Mouse (Mus musculus): ENCODE data around the gene Etfa.

Etfa gene

GRCm38 (mm10) chr9:55512027-55512543 is at the start of gene Etfa:
TSS of gene Etfa (minus strand) at chr9:55512243.
- peak; percentile 96 for DNase-seq

- DNase-seq: no peak
Observed at GRCm38 (mm10) chr9:55560960-55561359, 48.9 kb upstream of the Etfa start.

GRCm38 (mm10) chr9:55554986-55555385 is 42.9 kb upstream of the Etfa start:
- no peak for DNase-seq

GRCm38 (mm10) chr9:55549302-55549890 is 37.4 kb upstream of the Etfa start:
- DNase-seq: no peak

GRCm38 (mm10) chr9:55548871-55549270 is 36.8 kb upstream of the Etfa start:
- no peak for DNase-seq

GRCm38 (mm10) chr9:55546176-55547010 is 34.4 kb upstream of the Etfa start:
- DNase-seq: no peak

- DNase-seq: no peak
Observed at GRCm38 (mm10) chr9:55545556-55546175, 33.6 kb upstream of the Etfa start.

GRCm38 (mm10) chr9:55544861-55545555 is 33.0 kb upstream of the Etfa start:
- no peak for DNase-seq

GRCm38 (mm10) chr9:55543703-55544401 is 31.8 kb upstream of the Etfa start:
- DNase-seq: no peak

GRCm38 (mm10) chr9:55543336-55543702 is 31.3 kb upstream of the Etfa start:
- no peak for DNase-seq

- DNase-seq: no peak
Observed at GRCm38 (mm10) chr9:55542366-55543325, 30.6 kb upstream of the Etfa start.

- DNase-seq: no peak
Observed at GRCm38 (mm10) chr9:55541681-55542365, 29.8 kb upstream of the Etfa start.

GRCm38 (mm10) chr9:55540888-55541287 is 28.8 kb upstream of the Etfa start:
- DNase-seq: no peak

- no peak for DNase-seq
Observed at GRCm38 (mm10) chr9:55540391-55540770, 28.3 kb upstream of the Etfa start.

- no peak for DNase-seq
Observed at GRCm38 (mm10) chr9:55539661-55540390, 27.8 kb upstream of the Etfa start.

GRCm38 (mm10) chr9:55539006-55539405 is 27.0 kb upstream of the Etfa start:
- DNase-seq: no peak

- DNase-seq: no peak
Observed at GRCm38 (mm10) chr9:55538377-55538776, 26.3 kb upstream of the Etfa start, which contains the start of gene Isl2. TSS of gene Isl2 (plus strand) at chr9:55538672.

GRCm38 (mm10) chr9:55535907-55536306 is 23.9 kb upstream of the Etfa start:
- DNase-seq: no peak

- DNase-seq: no peak
Observed at GRCm38 (mm10) chr9:55525716-55526115, 13.7 kb upstream of the Etfa start.

- DNase-seq: peak; percentile 26
Observed at GRCm38 (mm10) chr9:55511521-55511993, 486 bp downstream of the Etfa start.
